Mouse (Mus musculus) stomach, postnatal 0 days (tissue): ENCODE measurements around the gene Coro1a. TPM values are rescaled to one million over a fixed set of nuclear protein-coding genes. Genes with fewer than 3 reads are reported as not detected.

Experiments used
- ATAC-seq: fragments of 200-750 bp; cut with Nextera tagmentation; 2 replicates; pipeline ENCODE4 v1.8.0; 2017; ENCODE audit not compliant: low FRiP score, low TSS enrichment
- DNase-seq: peaks from one replicate; pipeline ENCODE4 v3.0.0-alpha.2; 2016; ENCODE audit warnings: low spot score
- H3K27ac ChIP-seq: fragments of 300-500 bp; sonication (generic); replicated peaks from 2 replicates; pipeline ENCODE4 v1.5.1; 2014; ENCODE audit warnings: mild to moderate bottlenecking, control low read depth
- H3K27me3 ChIP-seq: fragments of 300-500 bp; sonication (generic); 2 replicates; pipeline ENCODE4 v1.6.1; 2014; ENCODE audit warnings: low read length; ENCODE audit not compliant: control insufficient read depth, insufficient read depth
- H3K36me3 ChIP-seq: fragments of 300-500 bp; sonication (generic); 2 replicates; pipeline ENCODE4 v1.6.1; 2014; ENCODE audit warnings: low read length, mixed read lengths; ENCODE audit not compliant: control insufficient read depth, insufficient read depth
- H3K4me1 ChIP-seq: fragments of 300-500 bp; sonication (generic); replicated peaks from 2 replicates; pipeline ENCODE4 v1.6.1; 2014; ENCODE audit warnings: antibody characterized with exemption; ENCODE audit not compliant: control insufficient read depth, insufficient read depth
- H3K4me2 ChIP-seq: fragments of 300-500 bp; sonication (generic); replicated peaks from 2 replicates; pipeline ENCODE4 v1.6.1; 2014; ENCODE audit warnings: low read depth, mild to moderate bottlenecking, control low read depth, moderate library complexity
- H3K4me3 ChIP-seq: fragments of 300-500 bp; sonication (generic); 2 replicates; pipeline ENCODE4 v1.5.1; 2014; ENCODE audit warnings: low read depth, low read length, control low read depth
- H3K9ac ChIP-seq: fragments of 300-500 bp; sonication (generic); 2 replicates; pipeline ENCODE4 v1.6.1; 2014; ENCODE audit warnings: mild to moderate bottlenecking, low read length, control low read depth, mixed read lengths
- H3K9me3 ChIP-seq: fragments of 300-500 bp; sonication (generic); 2 replicates; pipeline ENCODE4 v1.6.1; 2016; ENCODE audit warnings: low read length; ENCODE audit not compliant: control insufficient read depth
- CTCF ChIP-seq: IDR thresholded peaks from 2 replicates; pipeline ENCODE4 v1.5.1; 2016; ENCODE audit warnings: antibody characterized with exemption, low read depth, mild to moderate bottlenecking, moderate library complexity
- EP300 ChIP-seq: optimal IDR thresholded peaks from 2 replicates; pipeline ENCODE3; 2016; ENCODE audit warnings: antibody characterized with exemption
- WGBS: fragments of 180-500 bp; shearing (Covaris S2); extraction: QIAGEN DNeasy Blood & Tissue Kit; methylation state at CpG from one replicate; pipeline ENCODE4 v1.1.7; 2014; 5-methylcytosine and 5-hydroxymethylcytosine counted together
- polyA plus RNA-seq: library from polyadenylated mRNA; unstranded; fragments of >200 nt; fragmentation: Nextera tagmentation; extraction: Ambion mirVana; gene quantifications from 2 replicates; pipeline ENCODE4 v1.2.1, GENCODE M21; 2015

The Coro1a gene
- polyA plus RNA-seq, 1 experiment from 2014 or later = 16.9 TPM

DNA sequence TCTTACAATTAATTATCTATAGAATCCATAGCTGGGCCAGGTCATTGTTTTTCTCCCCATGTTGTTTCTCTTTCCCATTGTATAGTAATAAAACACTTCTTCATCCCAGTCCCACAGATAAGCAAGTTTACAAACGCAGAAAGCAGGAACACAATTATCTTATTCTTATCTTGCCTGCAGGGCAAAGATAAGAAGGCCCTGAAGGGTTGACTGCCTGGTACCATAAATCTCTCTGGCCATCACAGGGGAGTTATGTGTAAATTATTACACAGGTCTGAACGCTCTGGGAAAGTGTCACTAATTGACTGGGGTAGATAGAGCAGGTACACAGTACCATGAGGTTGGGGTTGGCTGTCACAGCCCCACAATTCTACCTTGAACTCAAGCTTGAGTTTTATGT, 56.7 kb downstream of the Coro1a start:
- Histone ChIP-seq H3K4me3 (no peak overlapping the region), H3K4me2 (no peak overlapping the region), H3K36me3 (no peaks in the 10 kb centered on the region), H3K27ac (no peak overlapping the region), H3K9me3 (no peaks in the 10 kb centered on the region), H3K27me3 (no peaks in the 10 kb centered on the region), H3K4me1 (no peaks in the 10 kb centered on the region), H3K9ac (no peak overlapping the region)
- no peak for TF ChIP-seq EP300
- no peak for TF ChIP-seq CTCF
- WGBS = 41% methylated on average over 2 of the region's 2 CpGs
- ATAC-seq (no peak), DNase-seq (no peak)

Other genes with a start within 250 kb of the Coro1a start
- 0.59 and 1.8 TPM in 2 replicates for gene Atp2a1, start 244.7 kb downstream of the Coro1a start, polyA plus RNA-seq
- 20.0 and 24.0 TPM in 2 replicates for gene Sh2b1, start 232.4 kb downstream of the Coro1a start, polyA plus RNA-seq
- gene Tufm, start 220.4 kb downstream of the Coro1a start, polyA plus RNA-seq = 73.9 and 77.5 TPM in 2 replicates
- gene Atxn2l, start 204.3 kb downstream of the Coro1a start, polyA plus RNA-seq = 16.9 and 19.6 TPM in 2 replicates
- gene Eif3c, start 141.4 kb downstream of the Coro1a start, polyA plus RNA-seq = 150 and 163 TPM in 2 replicates
- 0.46 and 0.56 TPM in 2 replicates for gene Apobr, start 122.8 kb downstream of the Coro1a start, polyA plus RNA-seq
- gene Cln3, start 122.0 kb downstream of the Coro1a start, polyA plus RNA-seq = 17.2 and 17.7 TPM in 2 replicates
- 0.10 and 0.13 TPM in 2 replicates for gene Il27, start 112.8 kb downstream of the Coro1a start, polyA plus RNA-seq
- gene Nupr1, start 76.9 kb downstream of the Coro1a start, polyA plus RNA-seq = 140 and 182 TPM in 2 replicates
- gene Sgf29, start 58.5 kb downstream of the Coro1a start, polyA plus RNA-seq = 28.6 and 28.9 TPM in 2 replicates
- 10.9 and 12.4 TPM in 2 replicates for gene Sult1a1, start 31.4 kb downstream of the Coro1a start, polyA plus RNA-seq
- 92.3 and 93.4 TPM in 2 replicates for gene Bola2, start 12.4 kb downstream of the Coro1a start, polyA plus RNA-seq
- gene Slx1b, start 12.0 kb downstream of the Coro1a start, polyA plus RNA-seq = 6.1 and 6.2 TPM in 2 replicates
- gene Mapk3, start 51.8 kb upstream of the Coro1a start, polyA plus RNA-seq = 114 and 116 TPM in 2 replicates
- gene Gdpd3, start 58.5 kb upstream of the Coro1a start, polyA plus RNA-seq = 51.3 and 53.1 TPM in 2 replicates
- 86.0 and 102 TPM in 2 replicates for gene Ypel3, start 69.2 kb upstream of the Coro1a start, polyA plus RNA-seq
- gene Tbx6, start 73.7 kb upstream of the Coro1a start, polyA plus RNA-seq = 0.08 and 0.18 TPM in 2 replicates
- 118 and 122 TPM in 2 replicates for gene Ppp4c, start 84.7 kb upstream of the Coro1a start, polyA plus RNA-seq
- gene Fam57b, start 89.9 kb upstream of the Coro1a start, polyA plus RNA-seq = 0.57 and 0.59 TPM in 2 replicates
- gene 4930451I11Rik, start 123.9 kb upstream of the Coro1a start, polyA plus RNA-seq = not detected in 2 replicates
- 0.15 and 0.41 TPM in 2 replicates for gene Doc2a, start 139.6 kb upstream of the Coro1a start, polyA plus RNA-seq
- gene Hirip3, start 154.2 kb upstream of the Coro1a start, polyA plus RNA-seq = 5.7 and 7.6 TPM in 2 replicates
- 31.0 and 34.4 TPM in 2 replicates for gene Ino80e, start 154.6 kb upstream of the Coro1a start, polyA plus RNA-seq
- gene Taok2, start 176.9 kb upstream of the Coro1a start, polyA plus RNA-seq = 13.9 TPM in 2 replicates
- gene Tmem219, start 215.1 kb upstream of the Coro1a start, polyA plus RNA-seq = 32.9 and 36.3 TPM in 2 replicates
- gene Kctd13, start 221.1 kb upstream of the Coro1a start, polyA plus RNA-seq = 9.7 and 10.2 TPM in 2 replicates
- 0.28 and 0.40 TPM in 2 replicates for gene Asphd1, start 241.8 kb upstream of the Coro1a start, polyA plus RNA-seq
- gene Sez6l2, start 242.8 kb upstream of the Coro1a start, polyA plus RNA-seq = 1.5 and 1.6 TPM in 2 replicates